Mouse (Mus musculus) gastrocnemius, postnatal 4 days (tissue): Measurements from ENCODE around the gene Pabpc4. TPM values are rescaled to one million over a fixed set of nuclear protein-coding genes. Genes with fewer than 3 reads are reported as not detected.

ENCODE experiments used
- DNase-seq, 2 experiments: peaks; one replicate each; pipeline ENCODE4 v3.0.0; 2021 to 2022; ENCODE audit warnings: low spot score in 2 of 2, mixed read lengths in 2 of 2
- total RNA-seq, 2 experiments: library from RNA; stranded (reverse); gene quantifications; 2 replicates each; pipeline ENCODE4 v1.2.3; 2021

Gene Pabpc4
- total RNA-seq, 2 experiments from 2014 or later, result 209 to 262 TPM

DNA sequence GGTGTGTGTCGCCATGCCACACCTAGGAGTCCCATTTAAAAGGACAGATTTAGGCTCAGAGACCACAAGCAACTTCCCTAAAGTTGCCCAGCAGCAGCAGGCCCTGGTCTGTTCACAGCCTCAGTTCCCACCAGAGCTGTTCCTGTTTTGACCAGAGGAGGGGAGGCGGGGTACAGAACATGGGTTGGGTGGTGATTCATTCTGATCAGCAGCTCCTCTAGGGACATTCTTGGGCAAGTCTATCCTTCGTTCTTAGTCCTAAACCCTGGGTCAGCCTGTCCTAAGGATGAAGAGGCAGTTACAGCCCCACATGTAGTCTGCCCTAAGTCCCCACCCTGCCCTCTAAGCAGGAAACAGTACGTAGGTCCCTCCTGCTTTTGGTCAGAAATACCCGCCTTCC, 78.1 kb downstream of the Pabpc4 start:
- no peak for DNase-seq

DNA sequence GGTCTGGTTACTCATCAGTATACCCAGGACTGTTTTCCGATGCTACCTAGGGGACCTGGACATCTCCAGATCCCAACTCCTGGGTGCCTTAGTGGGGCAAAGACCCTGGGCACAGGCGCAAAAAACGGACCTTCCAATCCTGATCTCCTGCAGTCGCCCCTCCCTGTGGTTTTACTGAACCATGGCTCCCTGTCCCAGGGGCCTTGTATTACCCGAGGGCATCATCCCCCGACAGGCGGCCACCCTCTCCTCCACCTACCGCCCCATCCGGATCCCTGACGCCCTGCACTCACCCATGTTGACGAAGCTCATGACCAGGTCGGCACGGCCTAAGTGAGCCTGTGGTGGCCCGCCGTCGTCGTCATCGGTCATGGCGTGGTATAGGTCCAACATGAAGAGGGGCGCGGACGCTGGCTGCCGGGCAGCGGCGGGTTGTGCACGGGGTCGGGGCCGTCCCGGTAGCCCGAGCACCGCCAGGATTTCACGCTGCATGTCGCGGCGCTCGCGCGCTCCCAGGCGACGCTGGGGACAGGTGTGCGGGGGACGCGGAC, 80.0 kb downstream of the Pabpc4 start:
- no peak for DNase-seq

DNA sequence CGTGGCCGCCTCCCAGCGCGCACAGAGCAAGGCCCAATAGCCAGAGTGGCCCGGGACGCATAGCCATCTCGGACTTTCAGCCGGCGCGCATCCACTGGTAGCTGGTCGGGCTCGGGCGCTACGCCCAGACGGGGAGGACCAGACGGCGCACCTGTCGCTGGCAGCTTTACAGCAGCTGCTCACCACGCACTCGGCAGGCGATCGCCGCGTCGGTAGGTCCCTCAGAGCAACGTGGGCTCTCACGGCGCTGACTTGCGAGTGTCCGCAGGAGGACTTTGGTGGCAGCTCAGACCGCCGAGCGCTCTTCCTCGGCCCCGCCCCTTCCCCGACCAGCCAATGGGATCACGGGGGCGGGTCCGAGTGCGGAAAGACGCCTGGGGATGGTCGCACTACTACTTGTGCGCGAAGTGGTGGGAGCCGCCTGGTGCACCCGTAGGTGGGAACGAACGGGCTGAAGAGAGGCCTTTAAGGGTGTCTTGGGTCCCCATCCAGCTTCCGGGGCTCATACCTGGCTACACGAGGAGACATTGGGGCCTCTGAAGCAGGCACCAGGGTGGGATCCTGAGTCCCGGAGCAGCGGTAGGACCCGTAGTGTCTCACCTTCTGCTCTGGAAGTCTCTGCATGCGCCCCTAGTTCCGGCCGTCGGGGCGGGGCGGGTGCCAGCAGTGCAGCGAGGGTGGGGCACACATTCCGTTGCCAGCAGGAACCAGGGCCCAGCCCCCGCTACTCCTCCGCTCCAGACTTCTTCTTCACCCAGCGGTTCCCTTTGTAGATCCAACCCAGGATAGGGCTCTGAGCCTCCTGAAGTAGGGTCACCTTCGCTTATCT, 80.7 kb downstream of the Pabpc4 start, which contains the start of gene Bmp8a:
Gene Bmp8a, minus strand, starts transcription at position 611 of the 829 bp plus-strand sequence.
- DNase-seq, result peak; percentile 47 to 61

DNA sequence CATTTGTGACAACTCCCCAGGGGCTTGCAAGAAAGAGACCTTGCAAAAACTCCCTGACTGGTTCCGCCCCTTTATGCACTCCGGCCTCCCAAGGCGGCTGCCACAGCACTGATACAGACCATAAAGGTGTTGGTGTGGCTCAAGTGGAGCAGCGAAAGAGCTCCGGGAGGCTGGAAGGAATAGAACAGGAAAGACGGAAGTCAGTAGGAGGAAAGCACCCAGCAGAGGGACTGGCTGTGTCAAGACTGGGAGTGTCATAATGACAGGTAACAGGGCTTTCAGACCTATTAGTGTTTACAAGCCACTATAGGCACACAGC, 81.3 kb downstream of the Pabpc4 start:
- DNase-seq, result no peak

Other genes with a start within 250 kb of the Pabpc4 start
- gene Trit1, start 245.8 kb upstream of the Pabpc4 start, total RNA-seq, result 10 to 100 TPM; 14.1 to 15.8 TPM
- gene Bmp8b, start 157.2 kb upstream of the Pabpc4 start, total RNA-seq, result not detected
- under 1 TPM in 1 of 2 experiments, not detected in 1; 0.15 TPM for gene Oxct2b, start 146.1 kb upstream of the Pabpc4 start, total RNA-seq
- gene Ppie, start 122.4 kb upstream of the Pabpc4 start, total RNA-seq, result 10 to 100 TPM; 32.8 to 34.6 TPM
- under 1 TPM; 0.29 to 0.36 TPM for gene Hpcal4, start 79.1 kb upstream of the Pabpc4 start, total RNA-seq
- 1 to 10 TPM; 3.3 to 9.3 TPM for gene Nt5c1a, start 60.8 kb upstream of the Pabpc4 start, total RNA-seq
- 10 to 100 TPM; 25.9 to 30.8 TPM for gene Heyl, start 28.8 kb upstream of the Pabpc4 start, total RNA-seq
- not detected for gene Oxct2a, start 61.3 kb downstream of the Pabpc4 start, total RNA-seq
- gene Bmp8a, start 80.9 kb downstream of the Pabpc4 start, total RNA-seq, result not detected